Mouse (Mus musculus): ENCODE results near the gene Tpi1. TPM values are rescaled to one million over a fixed set of nuclear protein-coding genes. Genes with fewer than 3 reads are reported as not detected.

Gene Tpi1
- polyA plus RNA-seq, 1 experiment from 2014 or later, result 461 TPM

DNA sequence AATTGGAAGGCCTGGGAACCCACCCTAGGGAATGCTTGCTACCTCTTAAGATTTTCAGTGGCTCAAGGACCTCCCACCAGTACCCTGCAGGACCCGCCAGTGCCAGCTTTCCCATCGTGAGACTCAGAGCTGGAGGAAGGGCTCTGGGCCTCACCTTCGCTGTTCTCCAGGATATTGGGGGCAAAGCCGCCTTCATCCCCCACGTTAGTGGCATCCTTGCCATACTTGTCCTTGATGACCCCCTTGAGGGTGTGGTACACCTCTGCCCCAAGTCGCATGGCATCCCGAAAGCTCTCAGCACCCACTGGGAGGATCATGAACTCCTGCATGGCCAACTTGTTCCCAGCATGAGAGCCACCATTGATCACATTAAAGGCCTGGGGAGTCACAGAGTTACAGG is 48.1 kb downstream of the Tpi1 start:
- H3K4me2 ChIP-seq (replicated peaks), result no peak overlapping the region
- H3K27me3 ChIP-seq (replicated peaks), result peaks cover 14% of the 10 kb centered on the region
- no peak overlapping the region for H3K4me3 ChIP-seq
- H3K27ac ChIP-seq, result no peak overlapping the region
- WGBS, result 88% methylated on average over 7 of the region's 7 CpGs
- no peak overlapping the region for H3K9ac ChIP-seq
- H3K36me3 ChIP-seq, result no peaks in the 10 kb centered on the region
- peaks cover 16% of the 10 kb centered on the region for H3K4me1 ChIP-seq
- ATAC-seq (ENCODE audit: low FRiP score, low read depth), result no peak
- H3K9me3 ChIP-seq, result no peaks in the 10 kb centered on the region

Other genes starting within 250 kb of the Tpi1 start
- gene C1rb, start 244.0 kb downstream of the Tpi1 start, polyA plus RNA-seq (2016; fragmentation: Nextera tagmentation; extraction: Ambion mirVana), result not detected in 2 replicates
- gene C1s2, start 178.2 kb downstream of the Tpi1 start, polyA plus RNA-seq (2016; fragmentation: Nextera tagmentation; extraction: Ambion mirVana), result 0.08 TPM in 1 of 2 replicates, not detected in the other
- gene Lpcat3, start 151.3 kb downstream of the Tpi1 start, polyA plus RNA-seq (2016; fragmentation: Nextera tagmentation; extraction: Ambion mirVana), result 39.0 and 44.0 TPM in 2 replicates
- gene Emg1, start 102.1 kb downstream of the Tpi1 start, polyA plus RNA-seq (2016; fragmentation: Nextera tagmentation; extraction: Ambion mirVana), result 159 and 161 TPM in 2 replicates
- 312 and 315 TPM in 2 replicates for gene Phb2, start 102.0 kb downstream of the Tpi1 start, polyA plus RNA-seq (2016; fragmentation: Nextera tagmentation; extraction: Ambion mirVana)
- 4.8 and 6.6 TPM in 2 replicates for gene Ptpn6, start 75.6 kb downstream of the Tpi1 start, polyA plus RNA-seq (2016; fragmentation: Nextera tagmentation; extraction: Ambion mirVana)
- 527 and 552 TPM in 2 replicates for gene Grcc10, start 72.9 kb downstream of the Tpi1 start, polyA plus RNA-seq (2016; fragmentation: Nextera tagmentation; extraction: Ambion mirVana)
- not detected in 2 replicates for gene Gm45234, start 58.3 kb downstream of the Tpi1 start, polyA plus RNA-seq (2016; fragmentation: Nextera tagmentation; extraction: Ambion mirVana)
- gene Atn1, start 57.8 kb downstream of the Tpi1 start, polyA plus RNA-seq (2016; fragmentation: Nextera tagmentation; extraction: Ambion mirVana), result 16.8 and 17.4 TPM in 2 replicates
- gene Eno2, start 44.6 kb downstream of the Tpi1 start, polyA plus RNA-seq (2016; fragmentation: Nextera tagmentation; extraction: Ambion mirVana), result 25.2 and 27.8 TPM in 2 replicates
- gene Lrrc23, start 34.6 kb downstream of the Tpi1 start, polyA plus RNA-seq (2016; fragmentation: Nextera tagmentation; extraction: Ambion mirVana), result 0.68 and 0.85 TPM in 2 replicates
- 8.2 and 8.5 TPM in 2 replicates for gene Spsb2, start 5.6 kb downstream of the Tpi1 start, polyA plus RNA-seq (2016; fragmentation: Nextera tagmentation; extraction: Ambion mirVana)
- 203 TPM in 2 replicates for gene Usp5, start 15.2 kb upstream of the Tpi1 start, polyA plus RNA-seq (2016; fragmentation: Nextera tagmentation; extraction: Ambion mirVana)
- gene Cdca3, start 15.3 kb upstream of the Tpi1 start, polyA plus RNA-seq (2016; fragmentation: Nextera tagmentation; extraction: Ambion mirVana), result 115 and 124 TPM in 2 replicates
- gene Gnb3, start 26.0 kb upstream of the Tpi1 start, polyA plus RNA-seq (2016; fragmentation: Nextera tagmentation; extraction: Ambion mirVana), result 0.50 and 0.52 TPM in 2 replicates
- 27.2 and 28.4 TPM in 2 replicates for gene P3h3, start 43.5 kb upstream of the Tpi1 start, polyA plus RNA-seq (2016; fragmentation: Nextera tagmentation; extraction: Ambion mirVana)
- gene Gpr162, start 49.7 kb upstream of the Tpi1 start, polyA plus RNA-seq (2016; fragmentation: Nextera tagmentation; extraction: Ambion mirVana), result 14.7 and 16.3 TPM in 2 replicates
- 0.06 TPM in 1 of 2 replicates, not detected in the other for gene Cd4, start 73.9 kb upstream of the Tpi1 start, polyA plus RNA-seq (2016; fragmentation: Nextera tagmentation; extraction: Ambion mirVana)
- gene Lag3, start 97.4 kb upstream of the Tpi1 start, polyA plus RNA-seq (2016; fragmentation: Nextera tagmentation; extraction: Ambion mirVana), result 1.8 and 2.2 TPM in 2 replicates
- 718 and 773 TPM in 2 replicates for gene Ptms, start 105.8 kb upstream of the Tpi1 start, polyA plus RNA-seq (2016; fragmentation: Nextera tagmentation; extraction: Ambion mirVana)
- 546 and 556 TPM in 2 replicates for gene Mlf2, start 117.1 kb upstream of the Tpi1 start, polyA plus RNA-seq (2016; fragmentation: Nextera tagmentation; extraction: Ambion mirVana)
- 91.5 and 99.8 TPM in 2 replicates for gene Cops7a, start 151.2 kb upstream of the Tpi1 start, polyA plus RNA-seq (2016; fragmentation: Nextera tagmentation; extraction: Ambion mirVana)
- 9.8 and 10.0 TPM in 2 replicates for gene Pianp, start 182.4 kb upstream of the Tpi1 start, polyA plus RNA-seq (2016; fragmentation: Nextera tagmentation; extraction: Ambion mirVana)
- 17.0 and 19.1 TPM in 2 replicates for gene Zfp384, start 194.8 kb upstream of the Tpi1 start, polyA plus RNA-seq (2016; fragmentation: Nextera tagmentation; extraction: Ambion mirVana)
- 151 and 156 TPM in 2 replicates for gene Ing4, start 225.5 kb upstream of the Tpi1 start, polyA plus RNA-seq (2016; fragmentation: Nextera tagmentation; extraction: Ambion mirVana)
- gene Acrbp, start 235.4 kb upstream of the Tpi1 start, polyA plus RNA-seq (2016; fragmentation: Nextera tagmentation; extraction: Ambion mirVana), result 15.1 and 15.3 TPM in 2 replicates